Mouse (Mus musculus): ENCODE data around the gene Fam83g. TPM values are rescaled to one million over a fixed set of nuclear protein-coding genes. Genes with fewer than 3 reads are reported as not detected.

Gene Fam83g
- 14.1 and 14.7 TPM in 2 replicates for polyA plus RNA-seq (2012; rRNA removed)

DNA sequence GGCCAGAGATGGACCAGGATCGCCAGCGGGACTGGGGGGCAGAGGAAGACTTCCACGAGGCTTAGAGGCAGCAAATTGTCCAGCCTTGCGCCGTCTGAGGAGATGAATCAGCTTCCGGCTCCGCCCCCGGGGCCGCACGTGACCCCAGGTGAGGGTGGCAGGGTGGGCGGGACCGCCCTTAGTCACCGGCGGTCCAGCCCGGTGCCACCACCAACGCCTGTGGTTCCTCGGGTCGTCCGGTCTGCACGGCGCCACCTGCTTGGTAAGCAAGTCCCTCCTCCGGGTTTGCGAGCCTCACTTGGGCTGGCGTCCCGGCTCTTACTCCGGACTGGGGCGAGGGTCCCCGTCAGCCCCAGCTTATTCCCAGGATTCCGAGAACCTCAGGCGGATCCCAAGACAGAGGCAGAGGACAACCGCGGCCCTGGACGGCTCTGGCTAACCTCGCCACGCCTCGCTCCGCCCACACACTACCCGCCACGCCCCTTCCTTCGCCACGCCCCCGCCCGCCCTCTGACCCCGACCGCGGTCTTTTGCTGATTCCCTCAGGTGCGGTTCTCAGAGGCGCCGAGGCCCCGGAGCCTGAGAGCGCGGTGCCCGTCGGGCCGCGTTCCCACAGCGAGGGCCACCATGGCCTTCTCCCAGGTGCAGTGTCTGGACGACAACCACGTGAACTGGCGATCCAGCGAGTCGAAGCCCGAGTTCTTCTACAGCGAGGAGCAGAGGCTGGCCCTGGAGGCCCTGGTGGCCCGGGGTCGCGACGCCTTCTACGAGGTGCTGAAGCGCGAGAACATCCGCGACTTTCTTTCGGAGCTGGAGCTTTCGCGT is at the start of gene Fam83g:
Gene Fam83g (plus strand): TSS at position 185 of the 825 bp plus-strand sequence.

DNA sequence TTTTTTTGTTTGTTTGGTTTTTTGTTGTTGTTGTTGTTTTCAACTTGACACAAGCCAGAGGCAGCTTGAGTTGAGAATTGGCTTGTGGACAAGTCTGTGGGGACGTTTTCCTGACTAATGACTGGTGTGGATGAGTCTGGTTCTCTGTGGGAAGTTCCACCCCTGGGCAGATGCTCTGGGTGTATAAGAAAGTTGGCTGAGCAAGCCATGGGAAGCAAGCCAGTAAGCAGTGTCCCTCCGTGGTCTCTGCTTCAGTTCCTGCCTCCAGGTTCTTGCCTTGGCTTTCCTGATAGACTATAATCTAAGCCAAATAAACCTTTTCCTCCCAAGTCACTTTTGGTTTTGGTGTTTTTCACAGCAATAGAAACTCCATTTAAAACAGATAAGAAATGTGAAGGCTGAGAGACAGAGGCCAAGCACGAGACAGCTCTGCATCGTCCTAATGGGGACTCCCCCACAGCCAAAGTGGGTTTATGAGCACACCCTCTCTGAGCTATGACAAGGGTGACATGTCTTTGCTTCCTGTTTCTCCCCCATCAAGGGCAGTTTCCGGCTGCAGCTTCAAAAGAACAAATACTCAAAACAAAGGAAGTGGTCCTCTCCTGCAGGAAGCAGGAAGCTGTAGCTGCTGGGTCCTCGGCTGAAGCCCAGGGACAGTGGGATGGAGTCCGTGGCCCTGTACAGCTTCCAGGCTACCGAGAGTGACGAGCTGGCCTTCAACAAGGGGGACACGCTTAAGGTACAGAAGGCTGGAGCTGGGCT is 31.0 kb upstream of the Fam83g start, which contains the start of gene Grap:
Gene Grap (plus strand): TSS at position 580 of the 762 bp plus-strand sequence.

DNA sequence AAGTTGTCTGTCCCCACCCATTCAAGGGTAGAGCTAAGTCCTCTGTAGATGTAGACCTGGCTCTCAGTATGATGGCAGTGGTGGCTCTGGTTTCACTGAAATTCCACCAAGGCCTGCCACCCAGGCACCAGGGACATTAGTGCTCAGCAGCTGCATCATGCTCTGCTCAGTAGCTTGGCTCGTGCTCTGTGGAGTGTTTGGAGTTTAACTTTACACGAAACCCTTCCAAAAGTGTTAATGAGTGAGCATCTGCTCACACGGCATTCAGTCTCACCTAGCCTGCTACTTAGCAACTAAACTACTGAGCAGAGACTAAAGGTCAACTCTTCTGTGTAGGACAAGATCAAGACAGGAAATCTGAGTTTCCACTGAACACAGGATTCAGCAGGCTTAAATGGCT is 36.7 kb downstream of the Fam83g start, which contains the start of gene Slc5a10:
Gene Slc5a10 (minus strand): TSS at position 191 of the 400 bp plus-strand sequence.

Other genes starting within 250 kb of the Fam83g start
- gene Rnf112, start 230.0 kb upstream of the Fam83g start, polyA plus RNA-seq (2012; rRNA removed), result 3.3 and 8.1 TPM in 2 replicates
- 342 and 441 TPM in 2 replicates for gene Mfap4, start 198.7 kb upstream of the Fam83g start, polyA plus RNA-seq (2012; rRNA removed)
- gene Mapk7, start 189.7 kb upstream of the Fam83g start, polyA plus RNA-seq (2012; rRNA removed), result 62.2 and 65.3 TPM in 2 replicates
- 72.8 and 88.2 TPM in 2 replicates for gene B9d1, start 178.9 kb upstream of the Fam83g start, polyA plus RNA-seq (2012; rRNA removed)
- 60.3 and 68.0 TPM in 2 replicates for gene Epn2, start 104.4 kb upstream of the Fam83g start, polyA plus RNA-seq (2012; rRNA removed)
- gene Grap, start 30.8 kb upstream of the Fam83g start, polyA plus RNA-seq (2012; rRNA removed), result 8.3 and 10.0 TPM in 2 replicates
- gene Slc5a10, start 36.7 kb downstream of the Fam83g start, polyA plus RNA-seq (2012; rRNA removed), result 0.14 and 0.17 TPM in 2 replicates
- 12.8 and 18.0 TPM in 2 replicates for gene Prpsap2, start 78.0 kb downstream of the Fam83g start, polyA plus RNA-seq (2012; rRNA removed)
- 59.7 and 81.4 TPM in 2 replicates for gene Ulk2, start 171.0 kb downstream of the Fam83g start, polyA plus RNA-seq (2012; rRNA removed)
- gene Akap10, start 246.2 kb downstream of the Fam83g start, polyA plus RNA-seq (2012; rRNA removed), result 7.7 and 7.8 TPM in 2 replicates

All from ovary, adult 2 months (tissue).